Mouse (Mus musculus): ENCODE measurements at regions not wholly inside any gene's neighbourhood (a gene's known extent, or its start where the extent isn't known, plus 50 kb on each side); places are given as distances from the start of the nearest gene placed in this dataset.

- no peak for TF ChIP-seq NRF1 (IDR thresholded peaks at IDR 0.05; ENCODE audit: insufficient read depth, low read depth, low read length, poor library complexity, severe bottlenecking)
- no peak for TF ChIP-seq MAFK (IDR thresholded peaks at IDR 0.05; ENCODE audit: borderline replicate concordance, low read depth, low read length)
- no peak for TF ChIP-seq CTCF (IDR thresholded peaks at IDR 0.05 in 2 of 3, conservative IDR thresholded peaks at IDR 0.05 in 1 of 3; ENCODE audit: control insufficient read depth in 1 of 3, insufficient read depth in 1 of 3, low read depth in 2 of 3, low read length in 3 of 3, poor library complexity in 1 of 3, severe bottlenecking in 1 of 3)
- TF ChIP-seq POLR2AphosphoS5 (IDR thresholded peaks at IDR 0.05; ENCODE audit: borderline replicate concordance, low read depth, low read length), result no peak
- no peak for TF ChIP-seq CHD2 (IDR thresholded peaks at IDR 0.05; ENCODE audit: low read length)
- no peak for TF ChIP-seq USF1 (IDR thresholded peaks at IDR 0.05; ENCODE audit: low read depth, low read length)
- TF ChIP-seq ZC3H11A (IDR thresholded peaks at IDR 0.05; ENCODE audit: low read depth, low read length), result no peak
- no peak for TF ChIP-seq POLR2AphosphoS2 (IDR thresholded peaks at IDR 0.05; ENCODE audit: low read length)
- no peak for TF ChIP-seq POLR2A (IDR thresholded peaks at IDR 0.05; ENCODE audit: control insufficient read depth in 1 of 2, insufficient read depth in 1 of 2, low read depth in 1 of 2, low read length in 2 of 2, poor library complexity in 1 of 2)
These were observed 133.9 kb downstream of the Nuf2 start for GRCm38 (mm10) chr1:169397371-169397770.

Measured in MEL (cell line).